Mouse (Mus musculus) thymus, postnatal 14 days (tissue): ENCODE results near the gene Bex3.

Source experiments
- DNase-seq: peaks from one replicate; pipeline ENCODE4 v3.0.0; 2021

Bex3 gene

GRCm38 (mm10) chrX:136269743-136270392 lies at the start of gene Bex3:
Bex3 (plus strand) TSS chrX:136270253.
- peak; percentile 70 for DNase-seq

DNA sequence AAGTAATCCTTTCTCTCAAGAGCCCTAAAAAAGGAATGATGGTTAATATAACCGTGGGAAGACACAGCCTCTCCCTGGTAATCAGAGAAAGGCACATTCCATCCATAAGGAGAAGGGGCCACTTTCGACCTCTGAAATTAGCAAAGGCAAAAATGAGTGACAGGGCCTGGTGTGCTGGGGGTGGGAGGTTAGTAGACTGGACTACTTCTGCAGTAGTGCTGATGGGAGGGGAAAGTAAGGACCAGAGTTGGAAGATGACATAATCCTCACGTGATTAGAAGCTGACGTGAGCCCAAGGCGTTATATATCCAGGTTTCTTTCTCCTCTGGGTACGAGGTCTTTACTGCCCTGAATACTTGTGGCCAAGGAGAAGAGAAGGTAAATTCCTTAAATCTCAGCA lies 46.3 kb upstream of the Bex3 start:
- DNase-seq, result no peak

GRCm38 (mm10) chrX:136227768-136228167 lies 42.3 kb upstream of the Bex3 start:
- DNase-seq, result no peak

DNA sequence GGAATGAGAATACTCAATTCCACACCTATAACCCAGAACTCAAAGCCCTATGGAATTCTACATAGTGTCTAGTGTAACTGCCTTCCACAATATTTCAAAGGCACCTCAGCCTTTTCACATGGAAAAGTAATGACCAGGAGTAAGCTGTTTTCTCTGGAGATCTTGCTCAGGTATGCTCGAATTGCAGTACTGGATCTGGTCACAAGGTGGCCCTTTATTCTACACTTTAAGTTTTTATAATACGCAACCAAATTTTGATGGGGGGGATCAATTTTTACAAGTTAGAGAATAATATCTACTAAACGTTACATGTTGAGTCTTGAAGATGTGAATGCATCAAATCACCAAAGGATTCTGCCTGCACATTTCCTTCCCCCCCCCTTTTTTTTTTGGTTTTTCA lies 31.9 kb upstream of the Bex3 start:
- peak; percentile 33 for DNase-seq

- DNase-seq, result no peak
These were observed 26.9 kb upstream of the Bex3 start for GRCm38 (mm10) chrX:136243181-136243580.

GRCm38 (mm10) chrX:136244574-136245229 lies 25.4 kb upstream of the Bex3 start, which contains the start of gene Tceal9:
Tceal9 (plus strand) TSS chrX:136245079.
- peak; percentile 59 for DNase-seq

GRCm38 (mm10) chrX:136245521-136246071 lies 24.5 kb upstream of the Bex3 start:
- DNase-seq, result peak; percentile 30

GRCm38 (mm10) chrX:136248811-136249210 lies 21.2 kb upstream of the Bex3 start:
- no peak for DNase-seq

GRCm38 (mm10) chrX:136249671-136250070 lies 20.4 kb upstream of the Bex3 start:
- DNase-seq, result no peak

- no peak for DNase-seq
These were observed 17.9 kb upstream of the Bex3 start for GRCm38 (mm10) chrX:136252023-136252729.

DNA sequence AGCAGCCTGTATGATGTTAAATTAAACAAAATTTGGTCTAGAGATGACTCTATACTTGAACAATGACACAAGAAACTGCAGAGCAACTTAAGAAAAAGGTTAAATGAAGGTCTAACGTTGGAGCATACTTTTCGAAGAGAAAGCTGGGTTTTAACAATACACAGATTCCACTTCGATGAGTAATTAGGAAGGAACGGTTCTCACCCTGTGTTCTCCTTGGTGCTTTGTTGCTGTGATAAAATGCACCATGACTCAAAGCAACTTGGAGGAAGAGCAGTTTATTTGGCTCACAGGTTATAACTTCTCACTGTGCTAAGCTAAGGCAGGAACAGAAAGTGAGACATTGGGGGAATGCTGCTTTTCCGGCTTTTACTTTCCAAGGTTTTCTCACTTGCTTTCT lies 2.3 kb upstream of the Bex3 start:
- DNase-seq, result no peak

DNA sequence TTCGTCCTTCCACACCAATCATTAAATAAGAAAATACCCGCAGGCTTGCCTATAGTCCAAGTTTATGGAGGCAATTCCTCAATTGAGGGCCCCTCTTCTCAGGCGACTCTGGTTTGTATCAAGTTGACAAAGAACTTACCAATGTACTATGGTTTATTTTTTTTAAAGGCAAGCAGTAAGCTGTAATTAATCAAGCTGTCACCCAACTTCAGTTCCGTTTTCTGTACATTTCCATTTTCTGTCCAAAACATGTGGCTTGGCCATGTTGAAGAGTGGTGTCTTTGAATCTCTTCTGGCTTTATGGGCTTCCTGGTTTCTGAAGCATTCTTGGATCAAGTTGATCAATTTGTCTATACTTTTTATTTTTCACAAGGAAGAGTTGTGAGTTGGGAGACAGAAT lies 1.9 kb upstream of the Bex3 start:
- no peak for DNase-seq

DNA sequence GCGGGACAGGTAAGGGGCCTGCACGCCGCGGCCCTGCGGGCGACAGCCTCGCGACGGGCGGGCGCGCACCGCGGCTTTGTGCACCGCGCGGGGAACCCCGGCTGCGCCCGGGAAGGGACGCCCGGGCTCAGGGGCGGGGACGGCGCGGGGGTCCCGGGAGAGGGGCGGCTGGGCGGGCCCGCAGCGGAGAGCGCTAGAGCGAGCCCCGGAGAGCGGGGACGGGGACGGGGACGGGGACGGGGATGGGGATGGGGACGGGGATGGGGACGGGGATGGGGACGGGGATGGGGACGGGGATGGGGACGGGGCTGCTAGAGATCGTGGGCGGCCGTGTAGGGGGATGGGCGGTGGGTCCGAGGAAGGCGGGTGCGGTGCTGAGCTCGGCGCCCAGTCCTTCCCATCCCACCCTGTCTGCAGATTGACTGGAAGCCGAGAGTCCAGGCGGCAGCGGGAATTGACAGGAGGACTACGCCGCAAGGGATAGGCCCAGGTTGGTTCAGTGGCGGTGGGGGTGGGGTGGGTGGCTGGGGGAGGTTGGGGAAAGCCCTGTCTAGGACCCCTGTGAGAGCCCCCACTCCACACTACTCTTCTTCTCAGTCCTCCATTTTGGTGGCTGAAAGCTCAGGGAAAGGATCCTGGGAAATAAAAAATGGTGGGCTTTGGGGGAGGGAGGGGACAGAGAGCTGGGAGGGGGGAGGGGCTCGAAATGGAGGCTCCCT lies 499 bp downstream of the Bex3 start:
- DNase-seq, result peak; percentile 13

- DNase-seq, result no peak
These were observed 4.5 kb downstream of the Bex3 start for GRCm38 (mm10) chrX:136274542-136274941.

GRCm38 (mm10) chrX:136275386-136275785 lies 5.3 kb downstream of the Bex3 start:
- DNase-seq, result no peak

GRCm38 (mm10) chrX:136277577-136277976 lies 7.5 kb downstream of the Bex3 start:
- no peak for DNase-seq

- no peak for DNase-seq
These were observed 8.3 kb downstream of the Bex3 start for GRCm38 (mm10) chrX:136278401-136278800.

DNA sequence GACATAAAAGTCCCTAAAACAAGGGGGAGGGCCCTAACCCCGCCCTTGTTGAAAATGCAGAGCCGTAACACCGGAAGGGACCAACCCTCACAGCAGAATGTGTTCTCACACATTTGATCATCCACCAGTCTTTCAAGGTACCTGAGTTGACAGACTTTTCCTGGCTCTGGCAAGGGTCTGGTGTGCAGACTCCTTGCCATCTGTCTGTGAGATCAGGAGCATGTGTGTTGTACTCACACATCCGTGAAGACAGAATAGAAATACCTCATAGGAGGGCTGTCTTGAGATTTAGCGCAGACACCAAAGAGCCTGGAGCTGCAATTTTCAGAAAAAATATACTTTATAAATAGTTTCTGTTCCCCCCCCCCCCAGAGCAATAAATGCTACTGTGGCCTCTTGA lies 9.4 kb downstream of the Bex3 start:
- DNase-seq, result no peak

DNA sequence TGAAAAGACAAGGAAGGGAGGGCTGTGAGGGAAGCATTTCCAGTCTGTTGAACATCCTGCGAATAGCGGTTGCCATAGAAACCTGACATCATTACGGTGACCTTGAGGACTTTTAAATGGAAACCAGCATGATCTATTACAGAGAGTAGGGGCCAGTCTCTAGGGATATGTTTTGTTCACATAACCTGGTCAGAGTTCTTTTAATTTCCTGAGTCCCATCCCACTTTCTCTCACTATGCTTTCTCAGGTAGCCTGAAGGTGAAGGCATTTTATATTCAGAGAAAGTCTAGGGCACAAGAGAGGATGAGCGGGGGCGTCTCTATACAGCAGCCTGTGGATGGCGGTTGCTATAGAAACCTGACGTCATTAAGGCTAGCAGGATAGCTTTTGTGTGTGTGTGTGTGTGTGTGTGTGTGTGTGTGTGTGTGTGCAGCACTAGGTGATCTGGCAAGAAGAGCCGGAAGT lies 20.8 kb downstream of the Bex3 start:
- DNase-seq, result no peak

DNA sequence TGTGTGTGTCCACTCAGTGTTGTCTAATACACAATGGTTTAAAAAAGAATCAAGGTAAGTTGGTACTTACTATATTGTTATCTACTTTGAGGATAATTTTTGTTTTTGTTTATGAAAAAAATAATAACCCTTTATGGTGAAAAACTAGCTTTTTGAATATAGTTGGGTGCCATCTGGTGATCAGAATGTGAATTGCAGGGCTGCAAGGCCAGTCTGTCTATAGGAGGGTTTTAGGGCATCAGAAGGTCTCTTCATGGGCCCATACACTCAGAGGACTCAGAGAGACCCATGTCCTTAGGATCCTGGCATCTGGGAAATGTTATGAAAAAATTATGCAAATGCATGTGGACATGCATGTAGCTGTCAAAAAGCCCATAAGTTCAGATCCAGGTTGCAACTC lies 34.2 kb downstream of the Bex3 start:
- peak; percentile 45 for DNase-seq

- no peak for DNase-seq
These were observed 36.1 kb downstream of the Bex3 start for GRCm38 (mm10) chrX:136306196-136306595.

GRCm38 (mm10) chrX:136313303-136313702 lies 43.2 kb downstream of the Bex3 start:
- no peak for DNase-seq
